Mouse (Mus musculus): ENCODE measurements around the gene Spin1. TPM values are rescaled to one million over a fixed set of nuclear protein-coding genes. Genes with fewer than 3 reads are reported as not detected.

Gene Spin1
- polyA plus RNA-seq, 1 experiment from 2014 or later = 94.0 TPM

DNA sequence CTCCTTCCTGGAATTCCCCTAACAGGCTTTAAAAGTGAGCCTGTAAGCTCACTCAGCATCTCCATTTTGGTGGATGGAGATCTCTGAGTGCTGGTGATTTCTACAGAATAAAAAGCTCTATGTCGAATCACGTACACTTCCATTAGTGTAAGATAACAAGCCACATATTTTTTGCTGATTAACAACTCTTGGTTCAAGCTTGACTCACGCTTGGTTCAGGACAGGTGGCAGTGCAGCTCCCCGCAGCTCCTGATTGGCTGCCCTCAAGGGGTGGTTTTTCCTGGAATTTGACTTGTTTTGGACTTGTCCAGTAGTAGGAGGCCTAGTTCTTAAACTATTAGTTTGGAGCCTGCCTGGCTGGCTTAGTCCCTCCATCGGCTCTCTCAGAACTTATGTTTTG, 7.2 kb upstream of the Spin1 start:
- ATAC-seq (ENCODE audit: low FRiP score, low TSS enrichment) = no peak
- 86% methylated on average over 5 of the region's 5 CpGs for WGBS

DNA sequence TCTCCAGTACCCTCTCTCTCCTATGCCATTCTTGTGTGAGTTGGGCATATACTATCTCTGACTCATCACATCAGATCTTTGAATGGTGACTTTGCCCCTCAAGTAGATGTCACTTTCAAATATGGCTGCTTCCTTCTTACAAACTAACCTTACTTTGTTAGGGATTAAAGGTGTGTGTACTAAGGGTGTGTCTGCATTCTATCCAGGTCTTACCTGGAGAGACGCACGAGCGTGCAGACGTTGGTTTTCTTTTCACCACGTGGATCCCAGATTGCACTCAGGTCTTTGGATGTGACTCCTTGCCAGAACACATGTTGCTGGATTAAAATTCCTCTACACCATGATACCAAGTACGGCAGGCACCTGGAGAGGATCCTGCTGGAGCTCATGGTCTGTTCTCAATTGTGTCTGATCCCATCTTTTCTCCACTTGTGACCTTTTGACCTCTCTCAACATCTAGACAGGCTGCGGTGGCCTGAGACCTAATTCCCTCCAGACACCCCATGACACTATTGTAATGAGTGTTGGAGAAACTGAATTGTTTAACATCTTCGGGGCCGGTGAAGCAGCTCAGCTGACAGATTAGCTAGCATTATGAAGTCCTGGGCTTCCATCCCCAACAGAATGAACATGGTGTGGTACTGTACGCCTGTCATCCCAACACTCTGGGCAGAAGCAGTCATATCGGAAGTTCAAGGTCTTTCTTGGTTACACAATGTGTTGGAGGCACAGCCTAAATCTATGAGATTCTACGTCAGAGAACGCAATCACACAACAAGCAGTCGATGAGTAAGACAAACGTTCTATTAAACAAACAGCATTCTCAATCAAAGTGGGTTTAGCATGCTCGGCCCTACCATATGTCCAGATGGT, 6.1 kb upstream of the Spin1 start:
- Histone ChIP-seq H3K9ac (replicated peaks; ENCODE audit: low read length) (no peak overlapping the region), H3K4me1 (ENCODE audit: insufficient read depth, low read length) (peaks cover 9% of the 10 kb centered on the region), H3K9me3 (ENCODE audit: low read length) (0 out of 2 replicates have a peak, but pooled peaks cover 3% of the 10 kb centered on the region), H3K27ac (ENCODE audit: low read length) (no peak overlapping the region), H3K27me3 (ENCODE audit: insufficient read depth, low read length) (no peaks in the 10 kb centered on the region), H3K36me3 (ENCODE audit: insufficient read depth, low read length) (no peaks in the 10 kb centered on the region), H3K4me2 (replicated peaks; ENCODE audit: low read depth, low read length) (no peak overlapping the region), H3K4me3 (ENCODE audit: low read length) (no peak overlapping the region)
- ATAC-seq (ENCODE audit: low FRiP score, low TSS enrichment) = no peak
- WGBS = 89% methylated on average over 16 of the region's 16 CpGs

More for the DNA sequence above, 7.2 kb upstream of the Spin1 start:
- Histone ChIP-seq H3K27me3 (ENCODE audit: insufficient read depth, low read length) (no peaks in the 10 kb centered on the region), H3K4me3 (ENCODE audit: low read length) (no peak overlapping the region), H3K27ac (ENCODE audit: low read length) (no peak overlapping the region), H3K4me2 (replicated peaks; ENCODE audit: low read depth, low read length) (no peak overlapping the region), H3K36me3 (ENCODE audit: insufficient read depth, low read length) (no peaks in the 10 kb centered on the region), H3K9me3 (ENCODE audit: low read length) (0 out of 2 replicates have a peak, but pooled peaks cover 3% of the 10 kb centered on the region), H3K4me1 (ENCODE audit: insufficient read depth, low read length) (no peaks in the 10 kb centered on the region), H3K9ac (replicated peaks; ENCODE audit: low read length) (no peak overlapping the region)

DNA sequence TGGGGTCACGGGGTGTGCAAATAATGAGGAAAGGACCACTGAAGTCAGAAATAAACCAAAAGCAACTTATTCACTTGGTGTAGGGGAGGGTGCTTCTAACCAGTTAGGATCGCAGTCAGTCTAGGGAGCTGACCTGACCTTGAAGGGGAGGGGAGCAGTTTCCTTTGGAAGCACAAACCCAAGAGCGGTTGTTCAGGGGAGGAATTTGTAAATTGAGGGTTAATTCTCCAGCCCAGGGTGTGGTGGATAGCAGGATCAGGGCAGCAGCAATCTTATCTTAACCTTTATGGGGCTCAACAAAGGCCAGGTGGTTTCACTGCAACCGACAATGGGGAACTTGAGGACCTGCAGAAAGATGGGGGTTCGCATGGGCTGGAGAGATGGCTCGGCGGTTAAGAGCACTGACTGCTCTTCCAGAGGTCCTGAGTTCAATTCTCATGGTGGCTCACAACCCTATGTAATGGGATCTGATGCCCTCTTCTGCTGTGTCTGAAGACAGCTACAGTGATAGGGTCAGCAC, 5.4 kb upstream of the Spin1 start:
- no peak overlapping the region for H3K4me3 ChIP-seq (ENCODE audit: low read length)
- H3K9ac ChIP-seq (replicated peaks; ENCODE audit: low read length) = no peak overlapping the region
- 85% methylated on average over 7 of the region's 7 CpGs for WGBS
- ATAC-seq (ENCODE audit: low FRiP score, low TSS enrichment) = no peak
- H3K4me2 ChIP-seq (replicated peaks; ENCODE audit: low read depth, low read length) = no peak overlapping the region
- no peaks in the 10 kb centered on the region for H3K36me3 ChIP-seq (ENCODE audit: insufficient read depth, low read length)
- no peaks in the 10 kb centered on the region for H3K27me3 ChIP-seq (ENCODE audit: insufficient read depth, low read length)
- 0 out of 2 replicates have a peak, but pooled peaks cover 3% of the 10 kb centered on the region for H3K9me3 ChIP-seq (ENCODE audit: low read length)
- H3K4me1 ChIP-seq (ENCODE audit: insufficient read depth, low read length) = peaks cover 10% of the 10 kb centered on the region
- H3K27ac ChIP-seq (ENCODE audit: low read length) = no peak overlapping the region

GRCm38 (mm10) chr13:51096644-51097043, 4.0 kb upstream of the Spin1 start:
- H3K27ac ChIP-seq (ENCODE audit: low read length) = no peak overlapping the region
- ATAC-seq (ENCODE audit: low FRiP score, low TSS enrichment) = no peak
- H3K9me3 ChIP-seq (ENCODE audit: low read length) = 0 out of 2 replicates have a peak, but pooled peaks cover 3% of the 10 kb centered on the region
- H3K36me3 ChIP-seq (ENCODE audit: insufficient read depth, low read length) = no peaks in the 10 kb centered on the region
- no peak overlapping the region for H3K9ac ChIP-seq (replicated peaks; ENCODE audit: low read length)
- H3K27me3 ChIP-seq (ENCODE audit: insufficient read depth, low read length) = no peaks in the 10 kb centered on the region
- H3K4me3 ChIP-seq (ENCODE audit: low read length) = no peak overlapping the region
- WGBS = 89% methylated on average over 6 of the region's 6 CpGs
- peaks cover 10% of the 10 kb centered on the region for H3K4me1 ChIP-seq (ENCODE audit: insufficient read depth, low read length)
- H3K4me2 ChIP-seq (replicated peaks; ENCODE audit: low read depth, low read length) = no peak overlapping the region

- peak overlapping the region; percentile 80 for H3K4me3 ChIP-seq (ENCODE audit: low read length)
- H3K27ac ChIP-seq (ENCODE audit: low read length) = peak overlapping the region; percentile 94
- peak overlapping the region; percentile 98 for H3K9ac ChIP-seq (replicated peaks; ENCODE audit: low read length)
- peaks cover 9% of the 10 kb centered on the region; the same call in 1 of the 2 replicates for H3K36me3 ChIP-seq (ENCODE audit: insufficient read depth, low read length)
- no peak for ATAC-seq (ENCODE audit: low FRiP score, low TSS enrichment)
- H3K9me3 ChIP-seq (ENCODE audit: low read length) = peaks cover 9% of the 10 kb centered on the region
- no peaks in the 10 kb centered on the region for H3K27me3 ChIP-seq (ENCODE audit: insufficient read depth, low read length)
- WGBS = 3% methylated on average over 26 of the region's 26 CpGs
- peaks cover 27% of the 10 kb centered on the region for H3K4me1 ChIP-seq (ENCODE audit: insufficient read depth, low read length)
- peak overlapping the region; percentile 100 for H3K4me2 ChIP-seq (replicated peaks; ENCODE audit: low read depth, low read length)
These were observed 984 bp upstream of the Spin1 start for GRCm38 (mm10) chr13:51099560-51100232.

GRCm38 (mm10) chr13:51101016-51101776, 516 bp downstream of the Spin1 start:
- Histone ChIP-seq H3K36me3 (ENCODE audit: insufficient read depth, low read length) (peaks cover 9% of the 10 kb centered on the region; the same call in 1 of the 2 replicates), H3K9ac (replicated peaks; ENCODE audit: low read length) (peak overlapping the region; percentile 98), H3K4me3 (ENCODE audit: low read length) (peak overlapping the region; percentile 80), H3K27ac (ENCODE audit: low read length) (peak overlapping the region; percentile 94), H3K9me3 (ENCODE audit: low read length) (peaks cover 9% of the 10 kb centered on the region), H3K4me1 (ENCODE audit: insufficient read depth, low read length) (peaks cover 27% of the 10 kb centered on the region), H3K4me2 (replicated peaks; ENCODE audit: low read depth, low read length) (peak overlapping the region; percentile 100), H3K27me3 (ENCODE audit: insufficient read depth, low read length) (no peaks in the 10 kb centered on the region)
- 1% methylated on average over 55 of the region's 89 CpGs for WGBS
- peak; percentile 77 for ATAC-seq (ENCODE audit: low FRiP score, low TSS enrichment)

DNA sequence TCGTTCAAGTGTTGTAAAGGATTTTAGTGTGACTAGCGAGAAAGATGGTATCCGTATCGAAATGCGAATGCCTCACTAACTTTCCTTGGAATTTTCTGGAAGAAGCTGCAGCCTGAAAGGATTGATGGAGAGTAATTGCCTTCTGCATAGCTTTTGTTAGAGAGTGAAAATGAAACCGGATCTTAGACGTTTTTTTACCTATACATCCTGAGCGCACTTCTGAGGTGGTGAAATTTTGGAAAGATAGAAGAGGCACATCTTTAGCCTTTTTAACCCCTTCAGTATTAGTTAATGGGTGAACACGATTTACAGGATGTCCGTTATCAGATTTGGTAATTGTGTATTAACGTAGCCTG, 1.1 kb downstream of the Spin1 start:
- Histone ChIP-seq H3K36me3 (ENCODE audit: insufficient read depth, low read length) (peaks cover 9% of the 10 kb centered on the region; the same call in 1 of the 2 replicates), H3K4me2 (replicated peaks; ENCODE audit: low read depth, low read length) (peak overlapping the region; percentile 100), H3K9me3 (ENCODE audit: low read length) (peaks cover 9% of the 10 kb centered on the region), H3K4me1 (ENCODE audit: insufficient read depth, low read length) (peaks cover 27% of the 10 kb centered on the region), H3K9ac (replicated peaks; ENCODE audit: low read length) (peak overlapping the region; percentile 98), H3K27ac (ENCODE audit: low read length) (peak overlapping the region; percentile 94), H3K27me3 (ENCODE audit: insufficient read depth, low read length) (no peaks in the 10 kb centered on the region), H3K4me3 (ENCODE audit: low read length) (peak overlapping the region; percentile 80)
- ATAC-seq (ENCODE audit: low FRiP score, low TSS enrichment) = no peak
- WGBS = 19% methylated on average over 11 of the region's 11 CpGs

- H3K4me3 ChIP-seq (ENCODE audit: low read length) = peak overlapping the region; percentile 21
- no peaks in the 10 kb centered on the region for H3K27me3 ChIP-seq (ENCODE audit: insufficient read depth, low read length)
- H3K9me3 ChIP-seq (ENCODE audit: low read length) = peaks cover 6% of the 10 kb centered on the region
- 49% methylated on average over 9 of the region's 9 CpGs for WGBS
- peak overlapping the region; percentile 100 for H3K4me2 ChIP-seq (replicated peaks; ENCODE audit: low read depth, low read length)
- peak overlapping the region; percentile 23 for H3K9ac ChIP-seq (replicated peaks; ENCODE audit: low read length)
- peaks cover 27% of the 10 kb centered on the region for H3K4me1 ChIP-seq (ENCODE audit: insufficient read depth, low read length)
- H3K36me3 ChIP-seq (ENCODE audit: insufficient read depth, low read length) = peaks cover 9% of the 10 kb centered on the region; the same call in 1 of the 2 replicates
- ATAC-seq (ENCODE audit: low FRiP score, low TSS enrichment) = no peak
- peak overlapping the region; percentile 62 for H3K27ac ChIP-seq (ENCODE audit: low read length)
These were observed 2.5 kb downstream of the Spin1 start for GRCm38 (mm10) chr13:51103111-51103725.

Data from kidney, embryonic 16.5 days (tissue).